Comparison of ENCODE assay signal across 1 mouse cellular context in the genomic region with DNA sequence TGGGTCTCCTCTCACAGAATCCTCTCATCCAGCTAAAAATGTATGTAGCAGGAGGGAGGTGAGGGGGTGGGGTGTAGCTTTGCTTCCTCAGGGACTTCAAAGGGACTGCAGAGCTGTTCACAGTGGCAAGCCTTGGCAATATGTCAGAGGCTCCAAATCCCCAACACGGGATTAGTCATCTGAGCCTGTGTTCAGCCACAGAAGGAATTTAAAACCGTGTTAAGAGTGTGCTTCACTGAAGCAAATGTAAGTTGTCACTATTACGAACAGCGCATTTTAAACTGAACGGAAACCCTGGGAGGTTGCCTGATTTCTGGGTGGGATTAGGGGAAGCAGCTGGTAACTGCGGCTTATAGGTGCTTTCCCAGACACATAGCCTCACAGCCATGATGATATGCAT.
TF ChIP-seq lines count a peak whose summit lies in the region.

No protein-coding gene starts in this region.

TF ChIP-seq in CH12.LX, 34 proteins besides CTCF, POLR2A, EP300 and RAD21 (continued from another document):
- TF ChIP-seq ZC3H11A (IDR thresholded peaks at IDR 0.05; ENCODE audit: low read depth, low read length) (no peak), CHD2 (IDR thresholded peaks at IDR 0.05; ENCODE audit: low read length) (no peak), TCF12 (IDR thresholded peaks at IDR 0.05; ENCODE audit: low read depth, low read length) (no peak), MXI1 (IDR thresholded peaks at IDR 0.05; ENCODE audit: low read depth, low read length) (no peak), BHLHE40 (IDR thresholded peaks at IDR 0.05; ENCODE audit: low read depth, low read length) (no peak), PAX5 (IDR thresholded peaks at IDR 0.05; ENCODE audit: low read length) (no peak), HCFC1 (IDR thresholded peaks at IDR 0.05; ENCODE audit: low read depth, low read length) (no peak)
